Mouse (Mus musculus) ES-Bruce4 (cell line): ENCODE results near the gene Ttyh2.

ENCODE experiments used
- CTCF ChIP-seq: IDR thresholded peaks from one replicate; pipeline ENCODE4 v1.8.1; 2011; ENCODE audit warnings: low read depth, low read length
- POLR2A ChIP-seq: IDR thresholded peaks from one replicate; pipeline ENCODE4 v1.8.1; 2011; ENCODE audit warnings: low read length; ENCODE audit not compliant: insufficient read depth

- TF ChIP-seq CTCF (no peak), POLR2A (no peak)
Measured at GRCm38 (mm10) chr11:114687574-114688188, 12.4 kb downstream of the Ttyh2 start.
